Mouse (Mus musculus) adrenal gland (tissue): ENCODE data around the gene Olfr1535.

Experiments used
- intact Hi-C: fragments of 180-260 bp; cut with DNase I; formaldehyde crosslinking; loops from one replicate; pipeline ENCODE4 v1.15.1; 2025
- long read RNA-seq, 2 experiments: library from polyadenylated mRNA; unstranded; transcript quantifications; one replicate each; pipeline ENCODE4 v2.0.0; 2020; ENCODE audit warnings: borderline replicate concordance in 1 of 2; ENCODE audit not compliant: insufficient replicate concordance in 1 of 2

Olfr1535 gene
- long read RNA-seq, experiment 1, result 0 reads
- long read RNA-seq, experiment 2, result 0 reads

- intact Hi-C loops, result no loop called here
These were observed at the start of gene Olfr1535 for GRCm38 (mm10) chr13:21559793-21560192. Gene Olfr1535, minus strand, starts transcription at chr13:21559893.

DNA sequence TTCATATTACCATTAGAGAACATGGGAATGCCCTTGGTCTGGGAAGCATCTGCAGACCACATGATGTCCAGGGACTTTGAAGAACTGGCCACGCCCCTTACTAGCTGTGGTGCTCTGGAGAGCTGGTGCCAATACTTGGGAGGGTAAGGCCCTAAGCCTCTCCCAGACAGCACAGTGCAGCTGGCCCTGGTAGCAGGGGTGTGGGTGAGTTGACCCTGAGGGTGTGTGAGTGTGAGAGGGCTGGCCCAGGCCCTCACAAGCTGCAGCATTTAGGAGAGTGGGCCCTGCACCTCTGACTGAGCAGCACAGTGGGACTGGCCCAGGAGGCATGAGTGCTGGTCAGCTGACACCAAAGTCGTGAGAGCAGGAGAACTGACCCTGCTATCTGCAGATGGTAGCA lies 31.9 kb upstream of the Olfr1535 start:
- intact Hi-C loops, result no loop called here

DNA sequence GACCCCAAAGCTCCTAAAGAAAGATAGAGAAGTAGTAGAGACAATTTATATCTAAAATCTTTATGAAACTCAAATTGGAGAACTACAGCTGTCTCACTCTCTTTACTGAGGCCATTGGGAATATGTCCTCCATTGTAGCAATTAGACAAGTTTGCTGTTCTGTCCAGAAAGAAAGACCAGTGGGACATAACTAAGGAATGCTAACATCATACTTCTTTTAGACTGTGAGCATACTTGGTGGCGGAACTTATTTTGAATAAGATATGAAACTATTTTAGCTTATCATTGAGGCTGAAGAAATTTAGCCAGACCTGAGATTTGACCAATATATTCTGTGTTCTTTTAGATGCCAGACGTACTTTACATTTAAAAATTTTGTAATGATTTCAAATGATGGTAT lies 22.0 kb upstream of the Olfr1535 start, which contains the start of gene Olfr1364:
Gene Olfr1364 (minus strand): TSS at position 101 of the 400 bp plus-strand sequence.
- intact Hi-C loops, result no loop called here

DNA sequence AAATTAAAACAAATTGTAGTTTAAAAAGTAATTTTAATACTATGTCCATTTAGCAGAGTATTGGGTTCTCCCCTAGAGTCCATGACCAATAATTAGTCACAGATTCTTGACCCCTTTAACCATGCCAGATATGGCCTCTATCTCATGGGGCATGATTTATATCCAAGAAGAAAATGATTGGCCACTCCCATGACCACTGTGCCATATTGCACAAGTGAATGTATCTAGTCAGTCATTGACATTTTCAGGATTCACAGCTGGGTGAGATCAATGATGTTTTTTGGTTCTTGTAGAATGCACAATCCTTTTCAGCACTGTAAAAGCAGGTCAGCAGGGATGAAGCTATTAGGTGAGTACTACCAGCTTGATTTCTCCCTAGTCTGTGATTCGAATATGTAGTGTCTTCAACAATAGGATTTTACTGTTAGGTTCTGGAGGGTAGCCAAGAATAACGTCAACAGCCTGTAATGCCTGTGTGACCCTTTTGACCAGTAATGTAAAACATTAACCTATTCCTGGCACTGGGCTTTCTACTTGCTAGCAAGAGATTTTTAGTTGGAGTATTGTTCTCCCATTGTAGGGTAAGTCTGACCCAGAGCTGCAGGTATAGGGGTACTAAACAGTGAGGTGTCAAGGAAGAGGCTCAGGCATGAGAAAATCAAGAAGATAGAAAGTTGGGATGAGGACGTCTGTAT lies 9.1 kb downstream of the Olfr1535 start:
- intact Hi-C loops, result no loop called here

- intact Hi-C loops, result no loop called here
These were observed 10.2 kb downstream of the Olfr1535 start for GRCm38 (mm10) chr13:21549487-21549886.

DNA sequence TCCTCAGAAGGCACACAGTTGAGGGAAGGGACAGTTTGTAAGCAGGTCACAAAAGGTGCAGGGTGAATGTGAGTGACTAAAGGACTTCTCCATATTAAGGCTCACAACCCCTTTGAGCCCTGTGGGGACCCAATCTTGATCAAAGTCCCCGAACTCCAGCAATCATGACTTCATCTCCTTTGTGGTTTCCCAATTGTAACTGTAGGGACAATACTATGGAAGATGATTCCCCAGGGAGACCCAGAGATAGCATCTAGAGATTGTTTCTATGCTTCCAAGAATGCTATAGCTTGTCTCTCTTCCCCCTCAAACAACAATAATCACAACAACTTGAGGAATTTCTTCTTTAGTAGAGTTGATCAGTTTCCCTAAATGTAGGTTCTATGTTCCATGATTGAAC lies 17.0 kb downstream of the Olfr1535 start, which contains the start of gene Olfr1366:
Gene Olfr1366 (minus strand): TSS at position 101 of the 400 bp plus-strand sequence.
- intact Hi-C loops, result no loop called here

GRCm38 (mm10) chr13:21530781-21531201 lies 28.9 kb downstream of the Olfr1535 start, which contains the start of gene Zkscan8:
Gene Zkscan8, minus strand, starts transcription at chr13:21531120.
- intact Hi-C loops, result loop anchor here (5.0 kb wide), 2 partner anchors 53 to 163 kb away; partner anchors contain the start of genes Gm10065 and Zkscan4

DNA sequence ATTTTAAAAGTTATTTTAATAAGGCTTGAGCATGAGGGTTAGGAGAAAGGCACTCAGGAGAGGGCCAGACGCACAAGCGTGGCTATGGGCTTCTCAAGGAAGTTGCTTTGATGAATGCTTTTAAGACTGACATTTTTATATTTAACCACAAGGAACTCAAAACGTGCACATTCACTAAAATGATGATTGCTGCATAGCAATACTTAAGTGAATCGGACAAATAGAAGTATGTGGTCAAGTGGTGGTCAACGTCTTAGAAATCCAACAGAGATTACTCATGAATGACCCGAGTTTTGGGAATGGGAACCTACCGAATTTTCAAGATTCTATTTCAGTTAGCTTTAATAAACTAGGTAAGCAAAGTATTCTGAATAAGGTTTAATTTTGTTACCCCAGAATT lies 29.6 kb downstream of the Olfr1535 start:
- intact Hi-C loops, result loop anchor here (5.0 kb wide), 2 partner anchors 53 to 163 kb away; partner anchors contain the start of genes Gm10065 and Zkscan4

GRCm38 (mm10) chr13:21506221-21506649 lies 53.5 kb downstream of the Olfr1535 start:
- intact Hi-C loops, result loop anchor here (5.0 kb wide), 1 partner anchor 144 kb away; the partner anchor contains the start of gene Zscan12
